Mouse (Mus musculus) heart, postnatal 0 days (tissue): ENCODE results near the gene Rtl8a.
"Not testable (repeated sequence)": the region's sequence is repeated elsewhere in the genome, so short reads cannot be mapped to it uniquely, and the experiment has no call there.

ENCODE experiments used
- CTCF ChIP-seq: IDR thresholded peaks from 2 replicates; pipeline ENCODE4 v1.5.1; 2016; ENCODE audit warnings: antibody characterized with exemption, control low read depth, low read depth
- EP300 ChIP-seq: IDR thresholded peaks from 2 replicates; pipeline ENCODE4 v1.6.1; 2016; ENCODE audit warnings: antibody characterized with exemption, low read depth

GRCm38 (mm10) chrX:53676943-53677342 is 33.5 kb upstream of the Rtl8a start:
- peak; percentile 54 for TF ChIP-seq CTCF
- TF ChIP-seq EP300 = not testable (repeated sequence)
